Mouse (Mus musculus) cerebellum, postnatal 36 days (tissue): ENCODE results near the gene Nol8.

ENCODE experiments used
- DNase-seq, 2 experiments: peaks; one replicate each; pipeline ENCODE4 v3.0.0; 2021 to 2022; ENCODE audit warnings: mixed read lengths in 2 of 2

Nol8 gene

GRCm38 (mm10) chr13:49691056-49691455 is 38.2 kb downstream of the Nol8 start:
- DNase-seq, result no peak

- no peak for DNase-seq
These were observed 50.4 kb downstream of the Nol8 start for GRCm38 (mm10) chr13:49703216-49703779.

- DNase-seq, result no peak
These were observed 53.3 kb downstream of the Nol8 start for GRCm38 (mm10) chr13:49706032-49706690.

- no peak for DNase-seq
These were observed 55.4 kb downstream of the Nol8 start for GRCm38 (mm10) chr13:49708311-49708710.

- DNase-seq, result no peak
These were observed 59.3 kb downstream of the Nol8 start for GRCm38 (mm10) chr13:49712047-49712721.

- no peak for DNase-seq
These were observed 66.4 kb downstream of the Nol8 start for GRCm38 (mm10) chr13:49719310-49719709.
